Mouse (Mus musculus) kidney, embryonic 14.5 days (tissue): ENCODE results near the gene Tnrc6c. TPM values are rescaled to one million over a fixed set of nuclear protein-coding genes. Genes with fewer than 3 reads are reported as not detected.

ENCODE experiments used
- ATAC-seq: fragments of 200-750 bp; cut with Nextera tagmentation; 2 replicates; pipeline ENCODE4 v1.8.0; 2017; ENCODE audit warnings: moderate number of reproducible peaks, mild to moderate bottlenecking, moderate TSS enrichment, moderate library complexity; ENCODE audit not compliant: low FRiP score, low TSS enrichment
- H3K27ac ChIP-seq: fragments of 300-500 bp; sonication (generic); 2 replicates; pipeline ENCODE4 v1.5.1; 2014; ENCODE audit warnings: low read depth, mild to moderate bottlenecking, low read length, moderate library complexity, mixed read lengths
- H3K27me3 ChIP-seq: fragments of 300-500 bp; sonication (generic); 2 replicates; pipeline ENCODE4 v1.6.1; 2014; ENCODE audit warnings: mild to moderate bottlenecking, low read length; ENCODE audit not compliant: control insufficient read depth, insufficient read depth
- H3K36me3 ChIP-seq: fragments of 300-500 bp; sonication (generic); 2 replicates; pipeline ENCODE4 v1.6.1; 2014; ENCODE audit warnings: low read length, mixed read lengths; ENCODE audit not compliant: control insufficient read depth, insufficient read depth
- H3K4me1 ChIP-seq: fragments of 300-500 bp; sonication (generic); 2 replicates; pipeline ENCODE4 v1.6.1; 2014; ENCODE audit warnings: low read length, mixed read lengths; ENCODE audit not compliant: control insufficient read depth, insufficient read depth
- H3K4me2 ChIP-seq: fragments of 300-500 bp; sonication (generic); replicated peaks from 2 replicates; pipeline ENCODE4 v1.6.1; 2014; ENCODE audit warnings: low read depth, mild to moderate bottlenecking, low read length
- H3K4me3 ChIP-seq: fragments of 300-500 bp; sonication (generic); 2 replicates; pipeline ENCODE4 v1.5.1; 2014; ENCODE audit warnings: mild to moderate bottlenecking, low read length
- H3K9ac ChIP-seq: fragments of 300-500 bp; sonication (generic); 2 replicates; pipeline ENCODE4 v1.6.1; 2014; ENCODE audit warnings: low read depth, mild to moderate bottlenecking, low read length, moderate library complexity
- H3K9me3 ChIP-seq: fragments of 300-500 bp; sonication (generic); 2 replicates; pipeline ENCODE4 v1.6.1; 2016; ENCODE audit warnings: low read length; ENCODE audit not compliant: control insufficient read depth
- WGBS: fragments of 180-500 bp; shearing (Covaris S2); extraction: QIAGEN DNeasy Blood & Tissue Kit; methylation state at CpG from one replicate; pipeline ENCODE4 v1.1.7; 2014; 5-methylcytosine and 5-hydroxymethylcytosine counted together
- polyA plus RNA-seq: library from polyadenylated mRNA; unstranded; fragments of >200 nt; fragmentation: Nextera tagmentation; extraction: Ambion mirVana; gene quantifications from 2 replicates; pipeline ENCODE4 v1.2.1, GENCODE M21; 2014

The Tnrc6c gene
- polyA plus RNA-seq, 1 experiment from 2014 or later = 13.2 TPM

DNA sequence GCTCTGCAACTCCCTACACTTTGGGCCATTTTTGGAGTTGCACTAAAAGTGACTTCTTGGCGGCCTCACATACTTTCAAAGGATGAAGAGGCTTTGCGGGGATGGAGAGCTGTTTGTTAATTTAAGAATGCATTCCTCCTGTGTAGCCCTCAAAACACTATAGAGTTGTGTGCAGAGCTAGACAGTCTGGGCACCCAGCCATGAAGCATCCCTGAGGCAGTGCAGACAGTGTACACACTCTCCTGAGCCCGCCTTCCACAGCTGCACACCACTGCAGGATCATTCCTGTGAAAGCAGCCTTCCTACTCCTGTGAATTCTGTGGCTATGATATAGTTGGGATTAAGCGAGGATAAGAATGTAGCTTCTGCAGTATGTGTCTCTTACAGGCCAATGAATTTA lies 4.9 kb downstream of the Tnrc6c start:
- no peak overlapping the region for H3K9ac ChIP-seq
- no peaks in the 10 kb centered on the region for H3K27me3 ChIP-seq
- no peak overlapping the region for H3K4me3 ChIP-seq
- H3K4me1 ChIP-seq = peaks cover 22% of the 10 kb centered on the region
- WGBS = 59% methylated on average over 4 of the region's 4 CpGs
- no peak overlapping the region for H3K4me2 ChIP-seq
- no peaks in the 10 kb centered on the region for H3K9me3 ChIP-seq
- no peak for ATAC-seq
- H3K27ac ChIP-seq = no peak overlapping the region
- H3K36me3 ChIP-seq = no peaks in the 10 kb centered on the region

GRCm38 (mm10) chr11:117663036-117663809 lies 9.1 kb downstream of the Tnrc6c start:
- Histone ChIP-seq H3K36me3 (no peaks in the 10 kb centered on the region), H3K27ac (no peak overlapping the region), H3K9me3 (no peaks in the 10 kb centered on the region), H3K4me1 (peaks cover 11% of the 10 kb centered on the region; the same call in 1 of the 2 replicates), H3K4me2 (no peak overlapping the region), H3K9ac (no peak overlapping the region), H3K4me3 (no peak overlapping the region), H3K27me3 (no peaks in the 10 kb centered on the region)
- whole genome bisulfite sequencing = 78% methylated on average over 4 of the region's 4 CpGs
- no peak for ATAC-seq

- no peak overlapping the region for H3K4me2 ChIP-seq
- H3K27me3 ChIP-seq = no peaks in the 10 kb centered on the region
- H3K27ac ChIP-seq = no peak overlapping the region
- H3K9me3 ChIP-seq = no peaks in the 10 kb centered on the region
- peaks cover 10% of the 10 kb centered on the region; the same call in 1 of the 2 replicates for H3K4me1 ChIP-seq
- ATAC-seq = no peak
- no peak overlapping the region for H3K4me3 ChIP-seq
- no peak overlapping the region for H3K9ac ChIP-seq
- H3K36me3 ChIP-seq = no peaks in the 10 kb centered on the region
These were observed 9.7 kb downstream of the Tnrc6c start for GRCm38 (mm10) chr11:117663810-117664139.

DNA sequence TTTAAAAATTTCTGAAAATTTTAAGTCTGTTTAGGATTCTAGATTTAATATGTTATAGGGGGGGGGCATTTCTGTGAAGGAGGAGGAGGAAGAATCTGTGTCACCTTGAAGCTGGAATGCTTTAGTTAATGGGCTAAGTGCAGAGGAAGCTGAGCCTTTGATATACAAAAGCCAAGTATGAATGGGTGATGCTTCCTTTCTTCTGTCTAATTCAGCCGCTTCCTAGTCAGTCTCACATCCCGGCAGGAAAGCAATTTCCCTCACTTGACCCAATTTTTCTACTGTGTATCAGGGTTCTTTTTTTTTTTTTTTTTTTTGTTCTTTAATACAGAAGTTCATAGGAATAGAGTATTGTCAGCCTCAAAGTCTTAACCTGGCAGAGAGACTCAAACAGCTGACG lies 11.1 kb downstream of the Tnrc6c start:
- Histone ChIP-seq H3K9me3 (no peaks in the 10 kb centered on the region), H3K4me1 (0 out of 2 replicates have a peak, but pooled peaks cover 4% of the 10 kb centered on the region), H3K4me3 (no peak overlapping the region), H3K4me2 (no peak overlapping the region), H3K9ac (no peak overlapping the region), H3K27me3 (no peaks in the 10 kb centered on the region), H3K36me3 (no peaks in the 10 kb centered on the region), H3K27ac (no peak overlapping the region)
- 73% methylated on average over 3 of the region's 3 CpGs for WGBS
- no peak for ATAC-seq

- H3K9me3 ChIP-seq = no peaks in the 10 kb centered on the region
- no peaks in the 10 kb centered on the region for H3K27me3 ChIP-seq
- no peaks in the 10 kb centered on the region for H3K36me3 ChIP-seq
- 0 out of 2 replicates have a peak, but pooled peaks cover 4% of the 10 kb centered on the region for H3K4me1 ChIP-seq
- H3K9ac ChIP-seq = no peak overlapping the region
- no peak overlapping the region for H3K27ac ChIP-seq
- H3K4me3 ChIP-seq = no peak overlapping the region
- no peak for ATAC-seq
- H3K4me2 ChIP-seq = no peak overlapping the region
These were observed 12.5 kb downstream of the Tnrc6c start for GRCm38 (mm10) chr11:117666563-117666962.

DNA sequence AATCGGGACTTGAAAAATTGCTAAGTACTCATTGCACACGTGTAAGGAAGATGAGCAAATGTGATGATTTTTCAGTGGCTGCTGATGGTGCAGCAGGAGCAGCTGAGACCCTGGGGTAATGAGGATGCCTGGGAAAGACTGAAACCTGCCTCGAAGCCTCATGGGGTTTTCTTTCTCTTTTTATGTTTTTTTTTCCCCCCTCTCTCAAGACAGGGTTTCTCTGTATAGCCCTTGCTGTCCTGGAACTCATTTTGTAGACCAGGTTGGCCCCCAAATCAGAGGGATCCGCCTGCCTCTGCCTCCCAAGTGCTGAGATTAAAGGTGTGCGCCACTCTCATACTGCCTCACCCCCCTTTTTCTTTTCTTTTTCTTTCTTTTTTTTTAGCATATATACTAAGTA lies 13.1 kb downstream of the Tnrc6c start:
- H3K4me1 ChIP-seq = 0 out of 2 replicates have a peak, but pooled peaks cover 4% of the 10 kb centered on the region
- no peak overlapping the region for H3K4me3 ChIP-seq
- H3K36me3 ChIP-seq = no peaks in the 10 kb centered on the region
- ATAC-seq = no peak
- H3K27ac ChIP-seq = no peak overlapping the region
- no peak overlapping the region for H3K4me2 ChIP-seq
- no peaks in the 10 kb centered on the region for H3K9me3 ChIP-seq
- no peak overlapping the region for H3K9ac ChIP-seq
- H3K27me3 ChIP-seq = no peaks in the 10 kb centered on the region
- 94% methylated on average over 5 of the region's 5 CpGs for WGBS

- H3K4me1 ChIP-seq = 0 out of 2 replicates have a peak, but pooled peaks cover 4% of the 10 kb centered on the region
These were observed 13.7 kb downstream of the Tnrc6c start for GRCm38 (mm10) chr11:117667825-117668224.

GRCm38 (mm10) chr11:117671626-117672025 lies 17.5 kb downstream of the Tnrc6c start:
- no peak overlapping the region for H3K4me2 ChIP-seq
- no peak for ATAC-seq
- WGBS = 91% methylated on average over 5 of the region's 5 CpGs

More at GRCm38 (mm10) chr11:117667825-117668224, 13.7 kb downstream of the Tnrc6c start:
- Histone ChIP-seq H3K9ac (no peak overlapping the region), H3K4me3 (no peak overlapping the region), H3K9me3 (no peaks in the 10 kb centered on the region), H3K27ac (no peak overlapping the region), H3K4me2 (no peak overlapping the region), H3K27me3 (no peaks in the 10 kb centered on the region), H3K36me3 (no peaks in the 10 kb centered on the region)
- 71% methylated on average over 5 of the region's 5 CpGs for WGBS
- ATAC-seq = no peak

GRCm38 (mm10) chr11:117674531-117674930 lies 20.4 kb downstream of the Tnrc6c start:
- WGBS = 92% methylated on average over 1 of the region's 1 CpGs

More at GRCm38 (mm10) chr11:117671626-117672025, 17.5 kb downstream of the Tnrc6c start:
- peaks cover 2% of the 10 kb centered on the region; the same call in 1 of the 2 replicates for H3K9me3 ChIP-seq
- no peak overlapping the region for H3K9ac ChIP-seq
- no peak overlapping the region for H3K27ac ChIP-seq
- H3K4me3 ChIP-seq = no peak overlapping the region
- H3K4me1 ChIP-seq = peaks cover 4% of the 10 kb centered on the region; the same call in 1 of the 2 replicates
- H3K36me3 ChIP-seq = no peaks in the 10 kb centered on the region
- no peaks in the 10 kb centered on the region for H3K27me3 ChIP-seq

More at GRCm38 (mm10) chr11:117674531-117674930, 20.4 kb downstream of the Tnrc6c start:
- Histone ChIP-seq H3K4me1 (peaks cover 6% of the 10 kb centered on the region; the same call in 1 of the 2 replicates), H3K4me2 (no peak overlapping the region), H3K27me3 (no peaks in the 10 kb centered on the region), H3K27ac (no peak overlapping the region), H3K36me3 (no peaks in the 10 kb centered on the region), H3K9ac (no peak overlapping the region), H3K4me3 (no peak overlapping the region), H3K9me3 (peaks cover 2% of the 10 kb centered on the region; the same call in 1 of the 2 replicates)
- no peak for ATAC-seq
